Mouse (Mus musculus): Measurements from ENCODE around the gene Pnkp.

Gene Pnkp

GRCm38 (mm10) chr7:44852259-44853027 lies 4.5 kb upstream of the Pnkp start:
- no peak for DNase-seq (ENCODE audit: low spot score in 2 of 2)

GRCm38 (mm10) chr7:44853065-44853464 lies 3.9 kb upstream of the Pnkp start:
- no peak for DNase-seq (ENCODE audit: low spot score in 2 of 2)

- no peak for DNase-seq (ENCODE audit: low spot score in 2 of 2)
Observed at GRCm38 (mm10) chr7:44853596-44854355, 3.2 kb upstream of the Pnkp start.

GRCm38 (mm10) chr7:44854356-44855031 lies 2.4 kb upstream of the Pnkp start:
- DNase-seq (ENCODE audit: low spot score in 2 of 2), result peak in 1 of 2 experiments; percentile 71

- DNase-seq (ENCODE audit: low spot score in 2 of 2), result no peak
Observed at GRCm38 (mm10) chr7:44855036-44855435, 1.9 kb upstream of the Pnkp start.

- DNase-seq (ENCODE audit: low spot score in 2 of 2), result no peak
Observed at GRCm38 (mm10) chr7:44856265-44856916, 548 bp upstream of the Pnkp start.

- DNase-seq (ENCODE audit: low spot score in 2 of 2), result no peak
Observed at GRCm38 (mm10) chr7:44857905-44858304, 966 bp downstream of the Pnkp start.

GRCm38 (mm10) chr7:44859896-44860295 lies 3.0 kb downstream of the Pnkp start:
- no peak for DNase-seq (ENCODE audit: low spot score in 2 of 2)

- DNase-seq (ENCODE audit: low spot score in 2 of 2), result peak in 1 of 2 experiments; percentile 67
Observed at GRCm38 (mm10) chr7:44860576-44861428, 3.9 kb downstream of the Pnkp start.

GRCm38 (mm10) chr7:44861429-44861816 lies 4.5 kb downstream of the Pnkp start:
- no peak for DNase-seq (ENCODE audit: low spot score in 2 of 2)

GRCm38 (mm10) chr7:44862434-44862833 lies 5.5 kb downstream of the Pnkp start:
- no peak for DNase-seq (ENCODE audit: low spot score in 2 of 2)

GRCm38 (mm10) chr7:44863210-44863609 lies 6.3 kb downstream of the Pnkp start:
- no peak for DNase-seq (ENCODE audit: low spot score in 2 of 2)

- DNase-seq (ENCODE audit: low spot score in 2 of 2), result no peak
Observed at GRCm38 (mm10) chr7:44863982-44864494, 7.1 kb downstream of the Pnkp start.

- DNase-seq (ENCODE audit: low spot score in 2 of 2), result no peak
Observed at GRCm38 (mm10) chr7:44864595-44865542, 7.9 kb downstream of the Pnkp start.

- no peak for DNase-seq (ENCODE audit: low spot score in 2 of 2)
Observed at GRCm38 (mm10) chr7:44866276-44867009, 9.5 kb downstream of the Pnkp start.

GRCm38 (mm10) chr7:44867010-44867702 lies 10.2 kb downstream of the Pnkp start:
- no peak for DNase-seq (ENCODE audit: low spot score in 2 of 2)

GRCm38 (mm10) chr7:44867802-44868201 lies 10.9 kb downstream of the Pnkp start:
- DNase-seq (ENCODE audit: low spot score in 2 of 2), result no peak

- no peak for DNase-seq (ENCODE audit: low spot score in 2 of 2)
Observed at GRCm38 (mm10) chr7:44868465-44868864, 11.5 kb downstream of the Pnkp start.
